ENCODE assay signal across 31 mouse cellular contexts in genomic region chrX:7204099-7204498, GRCm38 (mm10).
DNase-seq lines count a peak whose midpoint lies in the region; ATAC-seq and TF ChIP-seq lines count a peak whose summit lies in the region.
"Had no signal": no experiment of that assay in that cellular context is flagged by ENCODE, and none has a peak within 500 bp of the region (broad histone marks: within the 10 kb centered on the region; RNA-seq: fewer than 3 reads in every experiment).

No protein-coding gene starts in this region.

- no peak overlapping the region for H3K9ac ChIP-seq in MEL (ENCODE audit: control insufficient read depth, low read depth, low read length, poor library complexity, severe bottlenecking)
- H3K9ac ChIP-seq: embryonic facial prominence, embryonic 13.5 days; forebrain, embryonic 15.5 days; hindbrain, embryonic 15.5 days; kidney, embryonic 15.5 days; limb, embryonic 15.5 days; liver, embryonic 14.5 days; lung, embryonic 15.5 days had no signal

- TF ChIP-seq RAD21 in MEL (IDR thresholded peaks at IDR 0.05; ENCODE audit: low read depth, low read length): no peak

- peaks cover 0 to 6% of the 10 kb centered on the region in 2 experiments; a peak in 2 of 4 replicates for H3K36me3 ChIP-seq in MEL (ENCODE audit: control insufficient read depth in 1 of 2, insufficient read depth in 2 of 2, low read length in 2 of 2)
- H3K36me3 ChIP-seq: embryonic facial prominence, embryonic 13.5 days; forebrain, embryonic 10.5 days; forebrain, embryonic 15.5 days; hindbrain, embryonic 15.5 days; kidney, embryonic 15.5 days; limb, embryonic 10.5 days; limb, embryonic 15.5 days; lung, embryonic 15.5 days had no signal

- H3K27ac ChIP-seq in MEL (ENCODE audit: control insufficient read depth, low read depth, low read length): no peak overlapping the region
- H3K27ac ChIP-seq: embryonic facial prominence, embryonic 13.5 days; forebrain, embryonic 10.5 days; forebrain, embryonic 15.5 days; gastrocnemius, adult 2 months; hindbrain, embryonic 15.5 days; kidney, embryonic 15.5 days; limb, embryonic 10.5 days; limb, embryonic 15.5 days; liver, embryonic 14.5 days; lung, embryonic 15.5 days had no signal

- ATAC-seq in hematopoietic stem cell, adult 5-6 weeks (replicated peaks in 1 of 2; ENCODE audit: insufficient read depth in 1 of 2, low FRiP score in 2 of 2, low TSS enrichment in 1 of 2, low read depth in 1 of 2, poor library complexity in 2 of 2, severe bottlenecking in 2 of 2): peak; percentile 69 to 76
- ATAC-seq: forebrain, embryonic 15.5 days; inflammation-experienced regulatory T-cells, adult 6 months; Patski had no signal

- peak; percentile 12 to 37; a peak in 2 of 4 replicates for TF ChIP-seq EP300 in MEL (IDR thresholded peaks at IDR 0.05; ENCODE audit: low read depth in 1 of 2, low read length in 2 of 2)

- no peak for TF ChIP-seq CTCF in MEL (IDR thresholded peaks at IDR 0.05 in 2 of 3, conservative IDR thresholded peaks at IDR 0.05 in 1 of 3; ENCODE audit: control insufficient read depth in 1 of 3, insufficient read depth in 1 of 3, low read depth in 2 of 3, low read length in 3 of 3, poor library complexity in 1 of 3, severe bottlenecking in 1 of 3)

- no peak for TF ChIP-seq POLR2A in MEL (IDR thresholded peaks at IDR 0.05; ENCODE audit: control insufficient read depth in 1 of 2, insufficient read depth in 1 of 2, low read depth in 1 of 2, low read length in 2 of 2, poor library complexity in 1 of 2)

- no peaks in the 10 kb centered on the region for H3K27me3 ChIP-seq in MEL (ENCODE audit: control insufficient read depth in 1 of 2, insufficient read depth in 2 of 2, low read length in 2 of 2)
- H3K27me3 ChIP-seq: embryonic facial prominence, embryonic 13.5 days; forebrain, embryonic 15.5 days; hindbrain, embryonic 15.5 days; kidney, embryonic 15.5 days; limb, embryonic 15.5 days; lung, embryonic 15.5 days; Patski had no signal

- H3K79me2 ChIP-seq in MEL (ENCODE audit: control insufficient read depth, insufficient read depth, low read length, poor library complexity): no peaks in the 10 kb centered on the region

- DNase-seq in layer of hippocampus, adult 9-11 months: peak; percentile 8
- no peak for DNase-seq in layer of hippocampus, adult 11-12 months (ENCODE audit: low spot score)
- DNase-seq in 416B (ENCODE audit: low read depth): peak; percentile 30
- DNase-seq in MEL (ENCODE audit: low read depth, low spot score): peak; percentile 64
- DNase-seq in kidney, postnatal 25 days: no peak
- DNase-seq in urinary bladder, postnatal 36 days (ENCODE audit: low spot score in 2 of 2): no peak
- DNase-seq in kidney, adult 18-20 months: no peak
- DNase-seq: adrenal gland, postnatal 10 days; cerebellum, adult 11-12 months; cerebellum, adult 9-11 months; gastrocnemius, adult 2 months; gastrocnemius, postnatal 36 days; heart, postnatal 4 days; kidney, adult 11 months; kidney, postnatal 36 days; layer of hippocampus, postnatal 36 days; right cerebral cortex, postnatal 14 days; thymus, adult 2 months; thymus, postnatal 36 days had no signal

- H3K4me3 ChIP-seq in MEL (ENCODE audit: control insufficient read depth in 1 of 2, insufficient read depth in 1 of 2, low read depth in 2 of 2, low read length in 2 of 2): no peak overlapping the region
- H3K4me3 ChIP-seq: embryonic facial prominence, embryonic 13.5 days; forebrain, embryonic 10.5 days; forebrain, embryonic 15.5 days; gastrocnemius, adult 2 months; hindbrain, embryonic 15.5 days; kidney, embryonic 15.5 days; limb, embryonic 10.5 days; limb, embryonic 15.5 days; lung, embryonic 15.5 days had no signal

- H3K4me1 ChIP-seq in MEL (ENCODE audit: control insufficient read depth in 1 of 2, insufficient read depth in 2 of 2, low read length in 2 of 2): peaks cover 0 to 7% of the 10 kb centered on the region in 2 experiments; a peak in 1 of 4 replicates
- H3K4me1 ChIP-seq: forebrain, embryonic 15.5 days; hindbrain, embryonic 15.5 days; kidney, embryonic 15.5 days; limb, embryonic 15.5 days; lung, embryonic 15.5 days had no signal

- H3K9me3 ChIP-seq in MEL (replicated peaks; ENCODE audit: insufficient read depth, low read length): no peaks in the 10 kb centered on the region
- H3K9me3 ChIP-seq: embryonic facial prominence, embryonic 13.5 days; forebrain, embryonic 10.5 days; forebrain, embryonic 15.5 days; hindbrain, embryonic 15.5 days; kidney, embryonic 15.5 days; limb, embryonic 10.5 days; limb, embryonic 15.5 days; lung, embryonic 15.5 days had no signal

TF ChIP-seq in MEL, 35 proteins besides CTCF, POLR2A, EP300 and RAD21:
- TF ChIP-seq SIN3A (IDR thresholded peaks at IDR 0.05; ENCODE audit: low read length) (no peak), ZNF384 (IDR thresholded peaks at IDR 0.05; ENCODE audit: low read depth, low read length) (no peak), KAT2A (conservative IDR thresholded peaks at IDR 0.05; ENCODE audit: low read depth, low read length) (no peak), HCFC1 (IDR thresholded peaks at IDR 0.05; ENCODE audit: low read depth, low read length) (no peak), GATA1 (IDR thresholded peaks at IDR 0.05; ENCODE audit: low read depth, low read length) (no peak), ZMIZ1 (IDR thresholded peaks at IDR 0.05; ENCODE audit: low read depth, low read length) (no peak), TBP (IDR thresholded peaks at IDR 0.05; ENCODE audit: low read depth, low read length) (no peak), CHD1 (IDR thresholded peaks at IDR 0.05; ENCODE audit: low read depth, low read length) (no peak), POLR2AphosphoS5 (IDR thresholded peaks at IDR 0.05; ENCODE audit: borderline replicate concordance, low read depth, low read length) (no peak), MEF2A (IDR thresholded peaks at IDR 0.05; ENCODE audit: extremely low read depth, insufficient replicate concordance, low read depth, low read length, poor library complexity, severe bottlenecking) (no peak), JUND (IDR thresholded peaks at IDR 0.05; ENCODE audit: low read depth, low read length) (no peak), UBTF (IDR thresholded peaks at IDR 0.05; ENCODE audit: borderline replicate concordance, insufficient read depth, low read depth, low read length) (no peak), TAL1 (IDR thresholded peaks at IDR 0.05; ENCODE audit: low read length) (no peak), POLR2AphosphoS2 (IDR thresholded peaks at IDR 0.05; ENCODE audit: low read length) (no peak), MAFK (IDR thresholded peaks at IDR 0.05; ENCODE audit: borderline replicate concordance, low read depth, low read length) (no peak), MYB (IDR thresholded peaks at IDR 0.05; ENCODE audit: low read depth, low read length) (no peak), BHLHE40 (IDR thresholded peaks at IDR 0.05; ENCODE audit: borderline replicate concordance, low read depth, low read length) (no peak), GABPA (IDR thresholded peaks at IDR 0.05; ENCODE audit: low read depth, low read length) (no peak), MAZ (IDR thresholded peaks at IDR 0.05; ENCODE audit: low read depth, low read length) (no peak), ZKSCAN1 (IDR thresholded peaks at IDR 0.05; ENCODE audit: low read depth, low read length) (no peak)

Comparison
In these comparisons a context has a peak if more than half of its experiments do, and no peak if none do; other contexts are left out.
1. DNase-seq: peak in layer of hippocampus, adult 9-11 months (single experiment), 416B (single experiment) and MEL (single experiment); none in layer of hippocampus, adult 11-12 months (single experiment), kidney, postnatal 25 days (0 of 2), urinary bladder, postnatal 36 days (0 of 2) and kidney, adult 18-20 months (single experiment).